In genomic region chr3:129901271-129901809, GRCm38 (mm10) we compare ENCODE assay signal across 8 mouse cellular contexts. TPM values are rescaled to one million over a fixed set of nuclear protein-coding genes. Genes with fewer than 3 reads are reported as not detected.
DNase-seq lines count a peak whose midpoint lies in the region; ATAC-seq and TF ChIP-seq lines count a peak whose summit lies in the region.

Casp6 (plus strand) TSS chr3:129901425.

- peak within 1 kb of the TSS; percentile 71 for H3K9ac ChIP-seq in hindbrain, embryonic 12.5 days
- peak within 1 kb of the TSS; percentile 56 for H3K9ac ChIP-seq in lung, postnatal 0 days (replicated peaks; ENCODE audit: low read depth)

- no peaks in the 10 kb centered on the region for H3K36me3 ChIP-seq in hindbrain, embryonic 12.5 days
- 0 out of 2 replicates have a peak, but pooled peaks cover 2% of the 10 kb centered on the region for H3K36me3 ChIP-seq in lung, postnatal 0 days (ENCODE audit: insufficient read depth, low read length)

- peaks cover 13% of the 10 kb centered on the region for H3K4me1 ChIP-seq in hindbrain, embryonic 12.5 days
- H3K4me1 ChIP-seq in lung, postnatal 0 days (ENCODE audit: insufficient read depth, low read depth, low read length) = peaks cover 11% of the 10 kb centered on the region; the same call in 1 of the 2 replicates

- H3K27me3 ChIP-seq in hindbrain, embryonic 12.5 days = no peaks in the 10 kb centered on the region
- H3K27me3 ChIP-seq in lung, postnatal 0 days (replicated peaks; ENCODE audit: insufficient read depth, low read length) = no peaks in the 10 kb centered on the region

- H3K9me3 ChIP-seq in hindbrain, embryonic 12.5 days (replicated peaks) = no peaks in the 10 kb centered on the region
- H3K9me3 ChIP-seq in lung, postnatal 0 days (ENCODE audit: low read length) = no peaks in the 10 kb centered on the region

- peak within 1 kb of the TSS; percentile 23; the same call in 1 of the 2 replicates for H3K27ac ChIP-seq in hindbrain, embryonic 12.5 days
- peak within 1 kb of the TSS; percentile 81 for H3K27ac ChIP-seq in lung, postnatal 0 days (ENCODE audit: low read length)

- DNase-seq in NIH3T3 (ENCODE audit: low read depth) = peak; percentile 88
- peak; percentile 51 to 54 for DNase-seq in cerebellum, postnatal 14 days
- peak; percentile 19 to 36 for DNase-seq in frontal cortex, postnatal 25 days (ENCODE audit: low spot score in 2 of 2)
- DNase-seq in layer of hippocampus, adult 9-11 months = peak; percentile 60
- peak; percentile 93 for DNase-seq in lung, postnatal 0 days (ENCODE audit: low spot score)
- peak; percentile 69 for DNase-seq in ovary, postnatal 10 days (ENCODE audit: low spot score)
- DNase-seq in thymus, postnatal 14 days = peak; percentile 92

- TF ChIP-seq EP300 in lung, postnatal 0 days (IDR thresholded peaks at IDR 0.05) = no peak

- H3K4me2 ChIP-seq in hindbrain, embryonic 12.5 days (replicated peaks) = peak within 1 kb of the TSS; percentile 75
- peak within 1 kb of the TSS; percentile 70 for H3K4me2 ChIP-seq in lung, postnatal 0 days (replicated peaks; ENCODE audit: low read depth, low read length)

- peak within 1 kb of the TSS; percentile 71 for H3K4me3 ChIP-seq in hindbrain, embryonic 12.5 days
- H3K4me3 ChIP-seq in lung, postnatal 0 days (ENCODE audit: low read depth, low read length) = peak within 1 kb of the TSS; percentile 67

- peak; percentile 96 for ATAC-seq in hindbrain, embryonic 12.5 days (ENCODE audit: low FRiP score)
- peak; percentile 97 for ATAC-seq in lung, postnatal 0 days

- TF ChIP-seq CTCF in lung, postnatal 0 days (IDR thresholded peaks at IDR 0.05) = no peak

- 1% methylated on average over 34 of the region's 34 CpGs for WGBS in hindbrain, embryonic 12.5 days
- under 1% methylated on average over 34 of the region's 34 CpGs for WGBS in lung, postnatal 0 days

RNA-seq across cellular contexts. Expression of gene Casp6, which starts in this region (rescaled TPM):
- 54.9 and 62.3 TPM in 2 replicates for polyA plus RNA-seq in hindbrain, embryonic 12.5 days (2016; fragmentation: Nextera tagmentation; extraction: Ambion mirVana)
- polyA plus RNA-seq in lung, postnatal 0 days (2015; fragmentation: Nextera tagmentation; extraction: Ambion mirVana) = 76.5 and 83.4 TPM in 2 replicates

Comparison
In these comparisons a context has a peak if more than half of its experiments do, and no peak if none do; other contexts are left out.
1. Peak in every context shown above with its lines: DNase-seq, ATAC-seq, H3K4me3 ChIP-seq and H3K27ac ChIP-seq.
2. DNase-seq: peak in every context shown above with its lines; median percentile 93 in lung, postnatal 0 days; 92 in thymus, postnatal 14 days; 88 in NIH3T3; 69 in ovary, postnatal 10 days; 60 in layer of hippocampus, adult 9-11 months; 52 in cerebellum, postnatal 14 days; 28 in frontal cortex, postnatal 25 days.